Mouse (Mus musculus) megakaryocyte, embryonic 14.5 days (primary cell): ENCODE measurements around the gene Gli3. TPM values are rescaled to one million over a fixed set of nuclear protein-coding genes. Genes with fewer than 3 reads are reported as not detected.

Experiments used
- H3K27me3 ChIP-seq: replicated peaks from 2 replicates; pipeline ENCODE3; 2012; ENCODE audit warnings: inconsistent platforms
- H3K36me3 ChIP-seq: replicated peaks from 2 replicates; pipeline ENCODE3; 2012; ENCODE audit warnings: low read length, inconsistent platforms, mixed read lengths
- H3K4me1 ChIP-seq: 2 replicates; pipeline ENCODE4 v1.6.1; 2012; ENCODE audit warnings: inconsistent platforms
- H3K4me3 ChIP-seq: replicated peaks from 2 replicates; pipeline ENCODE3; 2012; ENCODE audit warnings: moderate library complexity, mild to moderate bottlenecking, inconsistent platforms
- H3K9me3 ChIP-seq: 2 replicates; pipeline ENCODE4 v1.6.1; 2012; ENCODE audit warnings: inconsistent platforms
- FLI1 ChIP-seq: IDR thresholded peaks from 2 replicates; pipeline ENCODE4 v1.6.1; 2012; ENCODE audit warnings: low read length, inconsistent platforms, mixed read lengths
- GATA1 ChIP-seq: IDR thresholded peaks from 3 replicates; pipeline ENCODE4 v1.6.1; 2012; ENCODE audit warnings: mixed read lengths, low read length, inconsistent platforms, borderline replicate concordance
- polyA plus RNA-seq: library from polyadenylated mRNA; stranded (reverse); fragments of >175 nt; gene quantifications from 2 replicates; pipeline ENCODE4 v1.2.3, GENCODE M21; 2012; ENCODE audit warnings: low replicate concordance; ENCODE audit not compliant: insufficient read depth

The Gli3 gene
- polyA plus RNA-seq, 1 experiment = not detected

GRCm38 (mm10) chr13:15618051-15618692, 155.1 kb downstream of the Gli3 start:
- Histone ChIP-seq H3K36me3 (no peaks in the 10 kb centered on the region), H3K4me1 (peaks cover 6% of the 10 kb centered on the region), H3K27me3 (peaks cover 3% of the 10 kb centered on the region), H3K9me3 (no peaks in the 10 kb centered on the region), H3K4me3 (no peak overlapping the region)
- TF ChIP-seq GATA1 (no peak), FLI1 (no peak)

GRCm38 (mm10) chr13:15621009-15621408, 158.0 kb downstream of the Gli3 start:
- peaks cover 3% of the 10 kb centered on the region; the same call in 1 of the 2 replicates for H3K4me1 ChIP-seq
- no peaks in the 10 kb centered on the region for H3K9me3 ChIP-seq
- H3K36me3 ChIP-seq = no peaks in the 10 kb centered on the region
- peaks cover 3% of the 10 kb centered on the region for H3K27me3 ChIP-seq
- H3K4me3 ChIP-seq = no peak overlapping the region
- TF ChIP-seq GATA1 (no peak), FLI1 (no peak)

DNA sequence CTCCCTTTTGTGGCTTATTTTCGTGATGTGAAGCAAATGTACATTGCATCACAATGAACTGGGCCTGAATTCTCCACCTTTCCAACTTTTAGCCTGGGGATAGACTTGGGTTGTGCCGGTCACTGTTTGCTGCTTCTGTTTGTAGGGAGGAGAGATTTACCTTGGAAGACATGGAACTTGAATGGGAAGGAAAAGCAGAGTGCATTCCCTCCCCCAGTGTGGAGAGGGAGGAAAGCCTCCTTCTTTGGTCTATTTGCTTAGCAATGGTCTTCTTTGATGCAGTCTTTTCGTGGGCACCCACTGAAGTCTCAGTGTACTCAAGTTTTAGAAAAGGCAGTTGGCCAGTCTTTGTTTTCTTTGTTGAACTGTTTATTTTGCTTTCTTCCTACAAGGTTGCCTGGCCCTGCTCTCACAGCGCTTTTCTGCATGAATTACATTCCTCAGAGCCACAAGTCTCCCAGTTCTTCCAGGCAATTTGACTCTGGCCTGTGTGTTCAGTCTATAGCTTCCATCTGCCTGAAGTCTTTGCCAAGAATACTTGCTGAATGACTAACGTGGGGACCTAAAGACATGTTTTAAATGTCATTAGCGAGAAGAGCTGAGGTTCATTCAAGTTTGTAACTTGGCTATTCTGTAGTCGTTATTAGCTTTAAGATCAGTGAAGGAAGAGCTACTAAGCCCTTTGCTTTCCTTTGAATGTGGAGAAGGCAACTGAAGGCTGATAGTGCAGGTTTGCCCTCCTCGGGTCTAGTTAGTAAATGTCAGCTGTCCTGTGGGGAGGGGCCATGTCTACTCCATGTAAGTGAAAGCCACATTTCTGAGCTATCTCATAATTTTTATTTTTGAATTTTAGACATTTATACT, 161.7 kb downstream of the Gli3 start:
- TF ChIP-seq GATA1 (no peak), FLI1 (no peak)

GRCm38 (mm10) chr13:15641548-15641947, 178.5 kb downstream of the Gli3 start:
- H3K9me3 ChIP-seq = peaks cover 7% of the 10 kb centered on the region; the same call in 1 of the 2 replicates
- no peak overlapping the region for H3K4me3 ChIP-seq
- H3K36me3 ChIP-seq = no peaks in the 10 kb centered on the region
- peaks cover 36% of the 10 kb centered on the region for H3K4me1 ChIP-seq
- no peak for TF ChIP-seq FLI1
- TF ChIP-seq GATA1 = no peak
- no peaks in the 10 kb centered on the region for H3K27me3 ChIP-seq

More for the DNA sequence above, 161.7 kb downstream of the Gli3 start:
- Histone ChIP-seq H3K9me3 (no peaks in the 10 kb centered on the region), H3K4me1 (peaks cover 3% of the 10 kb centered on the region), H3K27me3 (peaks cover 3% of the 10 kb centered on the region), H3K36me3 (no peaks in the 10 kb centered on the region), H3K4me3 (no peak overlapping the region)

- no peak overlapping the region for H3K4me3 ChIP-seq
- TF ChIP-seq GATA1 = no peak
- no peak for TF ChIP-seq FLI1
- peaks cover 6% of the 10 kb centered on the region; the same call in 1 of the 2 replicates for H3K9me3 ChIP-seq
- no peaks in the 10 kb centered on the region for H3K36me3 ChIP-seq
- H3K4me1 ChIP-seq = no peaks in the 10 kb centered on the region
- no peaks in the 10 kb centered on the region for H3K27me3 ChIP-seq
Measured at GRCm38 (mm10) chr13:15660502-15660901, 197.5 kb downstream of the Gli3 start.

- Histone ChIP-seq H3K27me3 (no peaks in the 10 kb centered on the region), H3K4me3 (no peak overlapping the region), H3K36me3 (no peaks in the 10 kb centered on the region), H3K4me1 (no peaks in the 10 kb centered on the region), H3K9me3 (peaks cover 9% of the 10 kb centered on the region; the same call in 1 of the 2 replicates)
- no peak for TF ChIP-seq FLI1
- TF ChIP-seq GATA1 = no peak
Measured at GRCm38 (mm10) chr13:15662375-15662774, 199.3 kb downstream of the Gli3 start.

DNA sequence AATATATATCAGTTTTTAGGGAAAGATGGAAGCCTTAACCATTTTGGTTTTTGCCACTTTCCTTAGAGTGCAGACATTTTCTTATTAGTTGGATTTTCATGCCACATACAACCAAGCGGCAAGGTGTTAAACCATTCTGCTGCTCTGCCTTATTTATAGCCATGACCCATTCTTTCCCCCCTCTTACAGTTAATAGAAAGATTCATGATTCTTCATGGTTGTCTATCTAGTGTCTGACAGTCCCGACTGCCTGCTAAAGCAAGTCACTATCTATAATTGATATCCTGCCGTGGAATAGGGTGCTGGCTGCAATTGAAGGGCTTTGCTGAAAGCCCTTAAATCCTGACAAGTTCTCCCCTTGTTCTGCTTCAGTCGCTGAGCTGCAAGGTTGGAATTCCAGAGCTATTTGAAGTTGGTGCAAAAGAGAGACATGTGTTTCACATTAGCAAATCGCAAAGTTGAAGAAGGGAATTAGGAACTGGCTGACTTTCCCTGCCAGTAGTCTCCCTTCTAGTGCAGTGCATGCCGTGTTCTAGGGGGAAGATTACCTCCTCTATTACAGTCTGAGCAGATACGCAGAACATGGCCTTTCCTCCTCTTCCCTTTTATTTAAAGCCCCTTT, 201.7 kb downstream of the Gli3 start:
- H3K9me3 ChIP-seq = peaks cover 9% of the 10 kb centered on the region; the same call in 1 of the 2 replicates
- no peaks in the 10 kb centered on the region for H3K4me1 ChIP-seq

GRCm38 (mm10) chr13:15665514-15665913, 202.5 kb downstream of the Gli3 start:
- no peak for TF ChIP-seq FLI1
- TF ChIP-seq GATA1 = no peak
- Histone ChIP-seq H3K4me1 (no peaks in the 10 kb centered on the region), H3K27me3 (no peaks in the 10 kb centered on the region), H3K4me3 (no peak overlapping the region), H3K36me3 (no peaks in the 10 kb centered on the region), H3K9me3 (peaks cover 4% of the 10 kb centered on the region; the same call in 1 of the 2 replicates)

More for the DNA sequence above, 201.7 kb downstream of the Gli3 start:
- Histone ChIP-seq H3K4me3 (no peak overlapping the region), H3K27me3 (no peaks in the 10 kb centered on the region), H3K36me3 (no peaks in the 10 kb centered on the region)
- TF ChIP-seq FLI1 (no peak), GATA1 (no peak)

DNA sequence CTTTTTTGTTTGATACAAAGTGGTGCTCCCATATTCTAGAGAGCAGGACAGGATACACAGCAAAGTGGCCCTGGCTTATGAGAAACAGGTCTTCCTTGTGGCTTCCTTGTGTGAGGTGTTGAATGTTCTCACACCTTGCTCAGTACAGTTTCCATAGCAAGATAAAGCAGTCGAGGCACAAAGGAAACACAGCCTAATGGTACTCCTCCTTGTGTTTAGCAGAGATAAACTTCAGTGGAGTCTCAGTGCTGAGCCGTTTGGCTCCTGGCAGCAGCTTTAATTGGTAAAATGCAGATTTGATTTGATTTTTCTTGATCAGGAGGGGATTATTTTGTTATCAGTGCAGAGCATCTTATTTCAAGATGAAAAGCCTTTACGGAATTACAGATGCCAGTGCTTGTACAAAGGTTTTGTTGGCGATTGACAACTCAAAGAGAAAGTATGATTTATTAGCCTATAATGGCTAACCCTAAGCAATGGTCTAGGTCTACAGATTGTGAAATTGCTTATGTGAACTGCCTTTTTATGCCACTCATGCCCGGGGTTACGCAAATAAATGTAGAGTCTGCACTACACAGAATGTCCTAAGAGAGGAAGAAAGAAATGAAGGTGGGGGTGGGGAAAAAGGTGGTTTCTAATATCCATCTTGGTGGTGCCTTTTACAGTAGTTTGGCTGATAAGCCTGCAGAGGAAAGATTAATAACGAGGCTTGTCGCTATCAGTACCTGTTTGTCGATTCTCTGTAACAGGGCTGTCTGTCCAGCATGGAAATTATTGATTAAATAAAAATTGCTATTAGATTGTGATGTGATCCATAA, 207.3 kb downstream of the Gli3 start:
- Histone ChIP-seq H3K4me1 (no peaks in the 10 kb centered on the region), H3K27me3 (no peaks in the 10 kb centered on the region), H3K36me3 (no peaks in the 10 kb centered on the region), H3K4me3 (no peak overlapping the region), H3K9me3 (peaks cover 4% of the 10 kb centered on the region; the same call in 1 of the 2 replicates)
- TF ChIP-seq FLI1 (no peak), GATA1 (no peak)
